Mouse (Mus musculus) liver, embryonic 16.5 days (tissue): ENCODE data around the gene Slc16a7. TPM values are rescaled to one million over a fixed set of nuclear protein-coding genes. Genes with fewer than 3 reads are reported as not detected.
A peak's percentile ranks its signal among the peaks of the same experiment; 100 is the strongest.

Source experiments
- ATAC-seq: fragments of 200-750 bp; cut with Nextera tagmentation; 2 replicates; pipeline ENCODE4 v1.8.0; 2017; ENCODE audit warnings: low read depth, mild to moderate bottlenecking, moderate number of reproducible peaks, moderate library complexity
- H3K27ac ChIP-seq: fragments of 300-500 bp; sonication (generic); 2 replicates; pipeline ENCODE4 v1.5.1; 2014; ENCODE audit warnings: mild to moderate bottlenecking, low read length
- H3K27me3 ChIP-seq: fragments of 300-500 bp; sonication (generic); 2 replicates; pipeline ENCODE4 v1.6.1; 2014; ENCODE audit warnings: low read depth, low read length, mixed read lengths; ENCODE audit not compliant: control insufficient read depth, insufficient read depth
- H3K36me3 ChIP-seq: fragments of 300-500 bp; sonication (generic); 2 replicates; pipeline ENCODE4 v1.6.1; 2014; ENCODE audit warnings: mild to moderate bottlenecking; ENCODE audit not compliant: control insufficient read depth, insufficient read depth
- H3K4me1 ChIP-seq: fragments of 300-500 bp; sonication (generic); 2 replicates; pipeline ENCODE4 v1.6.1; 2014; ENCODE audit warnings: low read depth, low read length, mixed read lengths; ENCODE audit not compliant: control insufficient read depth
- H3K4me2 ChIP-seq: fragments of 300-500 bp; sonication (generic); 2 replicates; pipeline ENCODE4 v1.6.1; 2014; ENCODE audit warnings: low read depth, low read length, mixed read lengths
- H3K4me3 ChIP-seq: fragments of 300-500 bp; sonication (generic); 2 replicates; pipeline ENCODE4 v1.5.1; 2014; ENCODE audit warnings: low read depth, mild to moderate bottlenecking, low read length
- H3K9ac ChIP-seq: fragments of 300-500 bp; sonication (generic); 2 replicates; pipeline ENCODE4 v1.6.1; 2014; ENCODE audit warnings: low read depth, low read length
- H3K9me3 ChIP-seq: fragments of 300-500 bp; sonication (generic); replicated peaks from 2 replicates; pipeline ENCODE4 v1.6.1; 2016; ENCODE audit warnings: low read length; ENCODE audit not compliant: control insufficient read depth
- WGBS: fragments of 180-500 bp; shearing (Covaris S2); extraction: QIAGEN DNeasy Blood & Tissue Kit; methylation state at CpG from one replicate; pipeline ENCODE4 v1.1.7; 2014; ENCODE audit not compliant: insufficient replicate concordance; 5-methylcytosine and 5-hydroxymethylcytosine counted together
- polyA plus RNA-seq: library from polyadenylated mRNA; unstranded; fragments of >200 nt; fragmentation: Nextera tagmentation; extraction: Ambion mirVana; gene quantifications from 2 replicates; pipeline ENCODE4 v1.2.1, GENCODE M21; 2015

The Slc16a7 gene
- polyA plus RNA-seq, 1 experiment from 2014 or later = 13.4 TPM

DNA sequence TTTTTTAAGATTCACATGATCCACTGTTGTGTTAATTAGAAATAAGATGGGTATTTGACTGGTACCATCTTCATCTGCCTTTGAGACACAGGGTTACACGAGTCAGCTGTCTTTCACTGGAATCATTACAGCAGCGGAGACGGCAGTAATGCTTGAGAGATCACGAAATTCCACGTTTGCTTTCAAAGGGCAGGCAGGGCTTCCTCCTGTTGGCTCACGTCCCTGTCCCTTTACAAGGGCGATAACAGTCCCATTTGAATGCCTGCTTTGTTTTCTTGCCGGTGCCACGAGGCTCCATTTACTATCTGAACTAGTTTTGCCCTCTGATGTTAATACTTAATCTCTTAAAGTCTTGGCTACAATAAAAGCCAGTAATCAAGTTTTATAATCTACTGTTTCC is 123.4 kb downstream of the Slc16a7 start:
- Histone ChIP-seq H3K36me3 (no peaks in the 10 kb centered on the region), H3K4me2 (no peak overlapping the region), H3K9me3 (no peaks in the 10 kb centered on the region), H3K27ac (no peak overlapping the region), H3K27me3 (no peaks in the 10 kb centered on the region), H3K4me1 (no peaks in the 10 kb centered on the region), H3K4me3 (no peak overlapping the region), H3K9ac (no peak overlapping the region)
- ATAC-seq = no peak
- 60% methylated on average over 9 of the region's 9 CpGs for WGBS

DNA sequence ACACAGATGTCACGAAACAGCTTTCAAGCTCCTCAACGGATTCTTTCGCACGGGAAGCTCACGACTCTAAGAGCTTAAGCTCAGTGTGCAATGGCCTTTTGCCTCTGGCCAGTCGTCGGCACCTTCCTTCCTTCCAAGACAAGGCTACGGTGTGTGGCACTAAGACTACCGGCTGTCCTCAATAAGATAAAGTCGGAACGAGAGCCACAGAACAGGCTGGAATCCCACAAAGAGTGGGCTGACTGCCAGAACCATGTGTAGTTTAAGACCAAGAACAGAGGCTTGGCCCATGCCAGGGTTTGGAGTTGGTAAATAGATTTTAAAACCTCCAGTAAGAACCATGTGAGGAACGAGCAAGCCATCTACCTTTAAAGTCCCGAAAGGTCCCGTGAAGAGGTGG is 123.8 kb downstream of the Slc16a7 start:
- ATAC-seq = no peak
- no peaks in the 10 kb centered on the region for H3K27me3 ChIP-seq
- H3K36me3 ChIP-seq = no peaks in the 10 kb centered on the region
- H3K27ac ChIP-seq = no peak overlapping the region
- WGBS = 61% methylated on average over 14 of the region's 14 CpGs
- no peaks in the 10 kb centered on the region for H3K4me1 ChIP-seq
- H3K4me3 ChIP-seq = no peak overlapping the region
- no peak overlapping the region for H3K9ac ChIP-seq
- H3K4me2 ChIP-seq = no peak overlapping the region
- H3K9me3 ChIP-seq = no peaks in the 10 kb centered on the region

DNA sequence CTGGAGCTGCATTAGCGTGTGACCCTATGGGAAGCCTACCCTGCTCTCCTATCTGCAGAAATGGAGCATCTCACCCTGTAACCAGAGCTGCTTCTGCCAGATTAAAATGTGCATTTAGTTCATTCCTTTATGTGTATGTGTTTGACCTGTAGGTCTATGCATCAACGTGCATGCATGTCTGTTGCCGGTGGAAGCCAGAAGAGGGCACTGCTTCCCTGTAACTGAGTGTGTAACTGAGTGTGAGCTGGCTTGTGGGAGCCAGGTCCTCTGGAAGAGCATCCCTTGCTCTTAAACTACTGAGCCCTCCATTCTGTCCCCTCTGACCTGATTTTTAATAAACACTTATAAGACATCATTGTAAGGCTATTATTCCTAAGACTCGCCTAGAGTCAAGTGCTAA is 124.3 kb downstream of the Slc16a7 start:
- Histone ChIP-seq H3K36me3 (no peaks in the 10 kb centered on the region), H3K9me3 (no peaks in the 10 kb centered on the region), H3K4me3 (no peak overlapping the region), H3K9ac (no peak overlapping the region), H3K4me2 (no peak overlapping the region), H3K27me3 (no peaks in the 10 kb centered on the region), H3K27ac (no peak overlapping the region), H3K4me1 (no peaks in the 10 kb centered on the region)
- WGBS = 38% methylated on average over 4 of the region's 4 CpGs
- peak; percentile 41; the same call in 1 of the 2 replicates for ATAC-seq

DNA sequence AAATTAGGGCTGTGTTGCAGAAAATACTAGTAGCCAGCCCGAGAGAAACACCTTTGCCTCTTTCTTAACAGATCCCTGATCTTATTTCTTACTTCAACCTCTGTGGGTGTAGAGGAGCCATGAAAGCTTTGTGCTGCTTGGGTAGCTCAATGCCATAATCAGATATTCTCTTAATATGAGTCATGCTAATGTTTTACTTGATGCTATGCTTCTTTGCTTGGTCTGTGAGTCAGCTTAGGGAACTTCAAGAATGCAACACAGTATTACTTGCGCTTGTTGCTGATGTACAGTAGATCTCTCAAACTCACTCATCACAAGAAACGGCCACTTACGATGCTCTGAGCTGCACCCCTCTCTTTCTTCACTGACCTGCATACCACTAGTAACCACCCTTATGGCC is 133.4 kb downstream of the Slc16a7 start:
- Histone ChIP-seq H3K9me3 (no peaks in the 10 kb centered on the region), H3K36me3 (no peaks in the 10 kb centered on the region), H3K27me3 (no peaks in the 10 kb centered on the region), H3K9ac (no peak overlapping the region), H3K4me1 (no peaks in the 10 kb centered on the region), H3K4me2 (no peak overlapping the region), H3K27ac (no peak overlapping the region), H3K4me3 (no peak overlapping the region)
- no peak for ATAC-seq
- WGBS = 59% methylated on average over 4 of the region's 4 CpGs

DNA sequence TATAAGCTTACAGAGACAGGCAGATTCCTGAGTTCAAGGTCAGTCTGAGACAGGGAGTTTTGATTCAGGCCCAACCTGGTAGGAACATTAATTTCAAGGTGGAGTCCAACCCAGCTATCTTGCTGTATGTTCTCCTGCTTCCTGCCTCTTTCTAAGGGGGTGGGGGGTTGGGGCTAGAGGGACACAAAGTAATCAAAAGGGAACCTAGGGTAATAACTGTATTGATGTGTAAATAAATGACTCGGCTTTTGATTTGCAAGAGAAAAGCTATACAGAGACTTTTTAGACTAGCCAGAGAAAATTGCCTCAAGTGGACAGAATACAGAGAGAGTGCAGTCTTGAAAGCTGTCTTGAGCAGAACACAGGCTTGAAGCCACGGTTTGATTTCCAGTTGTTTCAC is 174.7 kb downstream of the Slc16a7 start:
- no peak overlapping the region for H3K4me3 ChIP-seq
- no peak overlapping the region for H3K9ac ChIP-seq
- no peak for ATAC-seq
- H3K36me3 ChIP-seq = no peaks in the 10 kb centered on the region
- no peaks in the 10 kb centered on the region for H3K27me3 ChIP-seq
- no peaks in the 10 kb centered on the region for H3K9me3 ChIP-seq
- 54% methylated on average over 2 of the region's 2 CpGs for WGBS
- H3K4me1 ChIP-seq = no peaks in the 10 kb centered on the region
- no peak overlapping the region for H3K4me2 ChIP-seq
- H3K27ac ChIP-seq = no peak overlapping the region

DNA sequence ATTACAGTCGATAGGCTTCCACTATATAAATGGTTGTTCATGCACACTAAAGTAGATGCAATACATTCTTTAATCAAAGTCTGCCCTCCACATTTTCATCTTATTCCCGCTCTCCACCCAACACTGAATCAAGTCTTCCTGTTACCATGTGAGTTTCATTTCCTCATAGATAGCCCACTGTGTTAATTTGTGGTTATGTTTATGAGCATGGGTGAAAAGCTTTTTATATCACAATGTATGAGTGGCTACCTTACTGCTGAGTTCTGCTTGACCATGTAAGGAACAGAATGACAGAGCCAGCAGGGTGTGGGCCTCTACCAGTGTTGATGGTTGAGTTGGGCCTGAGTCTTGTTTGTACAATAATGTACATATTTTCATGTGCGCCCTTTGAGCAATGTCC is 175.5 kb downstream of the Slc16a7 start:
- no peak for ATAC-seq
- WGBS = 69% methylated on average over 3 of the region's 3 CpGs
- H3K4me2 ChIP-seq = no peak overlapping the region

DNA sequence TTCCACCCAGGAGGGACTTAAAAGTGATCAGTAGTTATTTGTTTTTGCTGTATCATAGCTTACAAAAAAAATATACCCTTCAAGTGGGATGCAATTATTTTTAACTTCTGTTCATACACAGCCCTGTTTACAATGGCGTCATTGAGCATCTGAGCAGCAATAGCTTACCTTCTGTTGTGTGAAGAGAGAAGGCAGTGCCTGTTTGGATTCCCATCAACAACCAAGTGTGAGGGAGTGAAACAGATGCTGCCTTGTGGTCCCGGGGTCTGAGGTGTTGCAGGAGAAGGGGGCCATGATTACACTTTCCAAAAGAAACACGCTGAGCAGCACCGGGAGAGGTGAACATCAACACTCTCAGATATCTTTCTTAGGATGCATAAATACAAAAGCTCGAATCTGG is 201.7 kb downstream of the Slc16a7 start:
- H3K4me3 ChIP-seq = no peak overlapping the region
- H3K27ac ChIP-seq = no peak overlapping the region
- no peak for ATAC-seq
- H3K9ac ChIP-seq = no peak overlapping the region
- no peak overlapping the region for H3K4me2 ChIP-seq
- H3K36me3 ChIP-seq = no peaks in the 10 kb centered on the region
- no peaks in the 10 kb centered on the region for H3K27me3 ChIP-seq
- H3K4me1 ChIP-seq = no peaks in the 10 kb centered on the region
- WGBS = 48% methylated on average over 5 of the region's 5 CpGs
- no peaks in the 10 kb centered on the region for H3K9me3 ChIP-seq

More for the DNA sequence above, 175.5 kb downstream of the Slc16a7 start:
- H3K4me3 ChIP-seq = no peak overlapping the region
- H3K27ac ChIP-seq = no peak overlapping the region
- H3K9me3 ChIP-seq = no peaks in the 10 kb centered on the region
- H3K9ac ChIP-seq = no peak overlapping the region
- H3K36me3 ChIP-seq = no peaks in the 10 kb centered on the region
- H3K4me1 ChIP-seq = no peaks in the 10 kb centered on the region
- H3K27me3 ChIP-seq = no peaks in the 10 kb centered on the region

DNA sequence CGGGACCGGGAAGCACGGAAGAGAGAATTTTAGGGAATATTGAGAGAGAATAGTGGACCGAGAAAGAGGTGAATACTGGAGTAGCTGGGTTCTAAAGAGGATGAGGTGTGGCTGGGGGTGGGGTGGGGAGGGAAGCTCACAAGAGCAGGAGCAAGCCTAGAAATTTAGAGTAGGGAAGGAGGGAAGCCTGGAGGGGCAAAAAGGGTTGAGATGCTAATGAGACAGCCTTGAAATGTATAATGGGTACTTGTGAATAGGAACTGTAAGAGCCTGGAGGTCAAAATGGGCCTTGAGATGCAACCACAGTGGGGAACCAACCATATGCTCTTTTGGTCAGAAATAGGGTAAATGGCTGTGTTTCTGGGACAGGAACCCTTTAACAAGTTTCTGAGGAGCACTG is 203.9 kb downstream of the Slc16a7 start:
- Histone ChIP-seq H3K9ac (no peak overlapping the region), H3K4me3 (no peak overlapping the region), H3K4me2 (no peak overlapping the region), H3K9me3 (no peaks in the 10 kb centered on the region), H3K36me3 (no peaks in the 10 kb centered on the region), H3K27ac (no peak overlapping the region), H3K4me1 (no peaks in the 10 kb centered on the region), H3K27me3 (no peaks in the 10 kb centered on the region)
- ATAC-seq = no peak
- WGBS = 82% methylated on average over 4 of the region's 4 CpGs

DNA sequence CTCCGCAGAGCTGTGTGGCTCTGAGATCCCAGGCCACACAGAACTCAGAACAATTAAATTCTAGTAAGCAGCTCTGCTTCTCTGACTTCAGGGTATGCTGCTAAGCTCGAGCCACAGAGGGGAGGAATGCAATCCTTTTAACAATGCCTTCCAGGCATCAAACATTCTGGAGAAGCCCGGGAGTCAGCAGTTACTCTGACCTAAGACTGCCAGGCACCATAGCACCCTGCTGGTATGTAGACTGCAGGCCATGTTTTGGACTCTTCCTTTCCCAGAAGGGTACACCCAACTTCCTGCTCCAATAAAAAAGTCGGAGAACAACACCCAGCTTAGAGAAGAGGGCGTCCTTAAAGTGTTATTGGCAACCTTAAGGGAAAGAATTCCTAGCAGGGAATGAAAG is 205.1 kb downstream of the Slc16a7 start:
- Histone ChIP-seq H3K4me2 (no peak overlapping the region), H3K4me1 (no peaks in the 10 kb centered on the region), H3K9ac (no peak overlapping the region), H3K27ac (no peak overlapping the region), H3K9me3 (no peaks in the 10 kb centered on the region), H3K27me3 (no peaks in the 10 kb centered on the region), H3K4me3 (no peak overlapping the region), H3K36me3 (no peaks in the 10 kb centered on the region)
- WGBS = 41% methylated on average over 5 of the region's 5 CpGs
- no peak for ATAC-seq

DNA sequence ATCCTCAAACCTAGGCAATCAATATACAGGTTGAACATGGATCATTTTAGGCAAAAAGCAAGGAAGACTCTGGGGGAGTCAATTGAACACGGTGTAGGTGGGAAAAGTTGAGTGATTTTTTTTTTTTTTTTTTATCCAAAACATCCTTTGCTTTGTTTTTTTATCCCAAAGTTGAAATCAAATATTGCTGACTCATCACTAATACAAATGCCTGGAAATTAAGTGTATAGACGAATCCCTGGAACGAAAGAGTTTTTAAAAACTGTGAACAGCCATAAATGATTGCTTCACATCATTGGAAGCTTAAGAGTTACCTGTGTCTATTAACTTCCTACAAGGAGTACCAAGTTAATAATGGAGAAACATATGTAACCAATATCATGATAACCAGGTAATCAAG is 206.7 kb downstream of the Slc16a7 start:
- no peaks in the 10 kb centered on the region for H3K9me3 ChIP-seq
- WGBS = 59% methylated on average over 3 of the region's 3 CpGs
- no peak overlapping the region for H3K27ac ChIP-seq
- H3K4me1 ChIP-seq = no peaks in the 10 kb centered on the region
- H3K4me2 ChIP-seq = no peak overlapping the region
- H3K36me3 ChIP-seq = no peaks in the 10 kb centered on the region
- no peak for ATAC-seq
- no peaks in the 10 kb centered on the region for H3K27me3 ChIP-seq
- H3K9ac ChIP-seq = no peak overlapping the region
- no peak overlapping the region for H3K4me3 ChIP-seq
